Mouse (Mus musculus) hindbrain, embryonic 16.5 days (tissue): ENCODE data around the gene Camk2g. TPM values are rescaled to one million over a fixed set of nuclear protein-coding genes. Genes with fewer than 3 reads are reported as not detected.
A peak's percentile ranks its signal among the peaks of the same experiment; 100 is the strongest.
"Not testable (repeated sequence)": the region's sequence is repeated elsewhere in the genome, so short reads cannot be mapped to it uniquely, and the experiment has no call there.

Experiments
- ATAC-seq: fragments of 200-750 bp; cut with Nextera tagmentation; 2 replicates; pipeline ENCODE4 v1.8.0; 2017; ENCODE audit warnings: moderate TSS enrichment, moderate library complexity
- H3K27ac ChIP-seq: fragments of 300-500 bp; sonication (generic); 2 replicates; pipeline ENCODE4 v1.5.1; 2014; ENCODE audit warnings: low read depth, mild to moderate bottlenecking, control low read depth, low read length, moderate library complexity
- H3K27me3 ChIP-seq: fragments of 300-500 bp; sonication (generic); replicated peaks from 2 replicates; pipeline ENCODE4 v1.6.1; 2014; ENCODE audit warnings: low read length; ENCODE audit not compliant: control insufficient read depth, insufficient read depth
- H3K36me3 ChIP-seq: fragments of 300-500 bp; sonication (generic); 2 replicates; pipeline ENCODE4 v1.6.1; 2014; ENCODE audit warnings: mild to moderate bottlenecking, low read length, moderate library complexity, mixed read lengths; ENCODE audit not compliant: control insufficient read depth, insufficient read depth
- H3K4me1 ChIP-seq: fragments of 300-500 bp; sonication (generic); 2 replicates; pipeline ENCODE4 v1.6.1; 2014; ENCODE audit warnings: low read depth, low read length; ENCODE audit not compliant: control insufficient read depth, insufficient read depth
- H3K4me2 ChIP-seq: fragments of 300-500 bp; sonication (generic); 2 replicates; pipeline ENCODE4 v1.6.1; 2014; ENCODE audit warnings: mild to moderate bottlenecking, low read length, control low read depth, moderate library complexity
- H3K4me3 ChIP-seq: fragments of 300-500 bp; sonication (generic); 2 replicates; pipeline ENCODE4 v1.5.1; 2014; ENCODE audit warnings: mild to moderate bottlenecking, low read length, control low read depth, moderate library complexity
- H3K9ac ChIP-seq: fragments of 300-500 bp; sonication (generic); 2 replicates; pipeline ENCODE4 v1.6.1; 2014; ENCODE audit warnings: low read depth, mild to moderate bottlenecking, control low read depth, low read length, moderate library complexity
- H3K9me3 ChIP-seq: fragments of 300-500 bp; sonication (generic); 2 replicates; pipeline ENCODE4 v1.6.1; 2014; ENCODE audit warnings: mild to moderate bottlenecking, low read length, moderate library complexity; ENCODE audit not compliant: control insufficient read depth
- WGBS: fragments of 180-500 bp; shearing (Covaris S2); extraction: QIAGEN DNeasy Blood & Tissue Kit; methylation state at CpG from one replicate; pipeline ENCODE4 v1.1.7; 2014; 5-methylcytosine and 5-hydroxymethylcytosine counted together
- polyA plus RNA-seq: library from polyadenylated mRNA; unstranded; fragments of >200 nt; fragmentation: Nextera tagmentation; extraction: Ambion mirVana; gene quantifications from 2 replicates; pipeline ENCODE4 v1.2.1, GENCODE M21; 2015

Gene Camk2g
- polyA plus RNA-seq, 1 experiment from 2014 or later: 241 TPM

DNA sequence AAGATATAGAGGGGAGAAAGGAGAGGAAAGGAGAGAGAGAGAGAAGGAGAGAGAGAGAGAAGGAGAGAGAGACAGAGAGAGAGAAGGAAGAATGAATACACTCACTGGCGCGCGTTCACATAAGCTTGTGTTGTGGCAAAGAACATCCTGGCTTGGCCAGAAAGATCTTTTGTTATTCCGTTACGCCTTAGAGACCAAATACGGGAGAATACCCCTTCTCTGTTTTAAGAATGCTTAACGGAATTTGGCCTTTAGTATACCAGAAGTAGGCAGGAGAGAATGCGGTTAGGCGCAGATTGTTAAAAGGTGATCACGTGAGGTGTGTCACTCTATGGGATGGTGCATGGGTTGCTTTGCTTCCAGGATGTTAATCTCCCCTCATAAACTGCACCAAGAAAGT, 85.6 kb downstream of the Camk2g start:
- no peak for ATAC-seq
- 11% methylated on average over 10 of the region's 10 CpGs for WGBS
- Histone ChIP-seq H3K9ac (peak overlapping the region; percentile 98), H3K36me3 (peaks cover 22% of the 10 kb centered on the region), H3K9me3 (no peaks in the 10 kb centered on the region), H3K4me1 (peaks cover 18% of the 10 kb centered on the region), H3K27me3 (no peaks in the 10 kb centered on the region), H3K27ac (no peak overlapping the region), H3K4me3 (peak overlapping the region; percentile 90), H3K4me2 (peak overlapping the region; percentile 57)

GRCm38 (mm10) chr14:20707201-20708190, 86.4 kb downstream of the Camk2g start, which contains the start of gene Zswim8:
Gene Zswim8 (plus strand): TSS chr14:20707552.
- Histone ChIP-seq H3K36me3 (peaks cover 15% of the 10 kb centered on the region; the same call in 1 of the 2 replicates), H3K4me2 (peak within 1 kb of the TSS; percentile 57), H3K27me3 (no peaks in the 10 kb centered on the region), H3K27ac (peak within 1 kb of the TSS; percentile 86), H3K4me3 (peak within 1 kb of the TSS; percentile 90), H3K4me1 (peaks cover 18% of the 10 kb centered on the region), H3K9ac (peak within 1 kb of the TSS; percentile 98), H3K9me3 (no peaks in the 10 kb centered on the region)
- ATAC-seq: peak; percentile 96
- 1% methylated on average over 80 of the region's 80 CpGs for WGBS

DNA sequence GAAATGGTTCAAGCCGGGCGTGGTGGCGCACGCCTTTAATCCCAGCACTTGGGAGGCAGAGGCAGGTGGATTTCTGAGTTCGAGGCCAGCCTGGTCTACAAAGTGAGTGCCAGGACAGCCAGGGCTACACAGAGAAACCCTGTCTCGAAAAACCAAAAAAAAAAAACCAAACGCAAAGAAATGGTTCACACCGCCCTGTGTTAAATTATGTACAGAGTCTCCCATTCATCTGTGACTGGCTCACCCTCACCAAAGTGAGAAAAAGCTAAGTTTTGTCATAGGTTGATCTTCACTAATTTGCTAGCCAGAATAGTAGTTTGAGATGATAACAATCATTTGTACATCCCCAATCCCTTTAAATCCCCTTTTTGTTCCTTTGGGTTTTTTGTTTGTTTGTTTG, 90.4 kb downstream of the Camk2g start:
- not testable (repeated sequence) for ATAC-seq, H3K27me3 ChIP-seq, H3K36me3 ChIP-seq, H3K9me3 ChIP-seq
- Histone ChIP-seq H3K9ac (peak overlapping the region; percentile 85), H3K4me2 (peak overlapping the region; percentile 72), H3K4me1 (peaks cover 34% of the 10 kb centered on the region), H3K27ac (peak overlapping the region; percentile 87), H3K4me3 (peak overlapping the region; percentile 56)
- WGBS: 16% methylated on average over 8 of the region's 8 CpGs

- H3K4me1 ChIP-seq: peaks cover 40% of the 10 kb centered on the region
- peak within 1 kb of the TSS; percentile 72 for H3K4me2 ChIP-seq
- WGBS: 0% methylated on average over 61 of the region's 61 CpGs
- no peaks in the 10 kb centered on the region for H3K27me3 ChIP-seq
- 0 out of 2 replicates have a peak, but pooled peaks cover 6% of the 10 kb centered on the region for H3K36me3 ChIP-seq
- H3K9ac ChIP-seq: peak within 1 kb of the TSS; percentile 85
- ATAC-seq: peak; percentile 79
- peak within 1 kb of the TSS; percentile 87 for H3K27ac ChIP-seq
- peak within 1 kb of the TSS; percentile 56 for H3K4me3 ChIP-seq
- no peaks in the 10 kb centered on the region for H3K9me3 ChIP-seq
Measured at GRCm38 (mm10) chr14:20702741-20703381, 91.0 kb downstream of the Camk2g start, which contains the start of gene Chchd1. Gene Chchd1 (plus strand): TSS chr14:20703006.

DNA sequence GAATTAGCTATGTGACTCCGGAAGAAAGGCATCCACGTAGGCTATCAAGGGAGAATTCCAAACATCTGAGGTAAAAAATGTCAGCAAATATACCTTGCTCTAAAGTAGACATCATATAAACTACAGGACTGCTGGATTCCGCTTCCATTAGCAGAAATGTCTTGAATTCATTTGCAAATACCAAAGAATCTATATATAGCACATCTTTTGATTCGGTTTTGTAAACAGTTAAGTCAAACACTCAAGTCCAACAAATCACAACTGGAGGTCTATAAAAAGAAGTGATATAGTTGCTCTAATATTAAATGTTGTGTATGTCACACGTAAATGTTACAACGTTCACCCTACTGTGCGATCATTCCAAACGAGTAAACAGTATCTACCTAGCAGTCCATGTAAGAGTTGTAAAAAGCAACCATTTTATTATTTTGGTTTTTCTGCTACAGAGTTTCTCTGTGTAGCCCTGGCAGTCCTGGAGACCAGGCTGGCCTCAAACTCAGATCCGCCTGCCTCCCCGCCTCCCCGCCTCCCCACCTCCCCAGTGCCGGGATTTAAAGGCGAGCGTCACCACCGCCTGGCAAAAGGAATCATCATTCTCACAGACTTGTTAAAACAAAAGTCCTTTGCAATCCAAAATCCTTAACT, 91.7 kb downstream of the Camk2g start:
- H3K9me3 ChIP-seq: no peaks in the 10 kb centered on the region
- H3K9ac ChIP-seq: peak overlapping the region; percentile 85
- peak; percentile 25 for ATAC-seq
- peak overlapping the region; percentile 87 for H3K27ac ChIP-seq
- WGBS: 18% methylated on average over 15 of the region's 15 CpGs
- H3K4me3 ChIP-seq: peak overlapping the region; percentile 56
- peaks cover 46% of the 10 kb centered on the region for H3K4me1 ChIP-seq
- H3K27me3 ChIP-seq: no peaks in the 10 kb centered on the region
- peak overlapping the region; percentile 72 for H3K4me2 ChIP-seq
- 0 out of 2 replicates have a peak, but pooled peaks cover 6% of the 10 kb centered on the region for H3K36me3 ChIP-seq

DNA sequence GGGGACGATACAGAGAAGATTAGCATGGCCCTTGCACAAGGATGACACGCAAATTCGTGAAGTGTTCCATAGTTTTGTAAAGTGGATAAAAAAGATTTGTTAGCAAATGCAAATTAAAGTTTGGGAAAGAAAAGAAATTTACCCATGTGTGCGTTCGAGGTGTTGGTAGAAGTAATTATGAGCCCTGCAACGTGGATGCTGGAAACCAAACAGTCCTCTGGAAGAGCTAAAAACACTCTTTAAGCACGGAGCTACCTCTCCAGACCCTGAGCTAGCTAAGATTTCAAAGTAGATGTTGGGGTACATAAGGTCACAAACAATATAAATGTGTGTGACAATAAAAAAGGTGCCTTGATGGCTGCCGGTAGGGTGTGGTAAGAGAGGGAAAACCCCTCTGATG, 92.3 kb downstream of the Camk2g start:
- Histone ChIP-seq H3K9ac (peak overlapping the region; percentile 29; the same call in 1 of the 2 replicates), H3K4me1 (peaks cover 53% of the 10 kb centered on the region), H3K27ac (no peak overlapping the region), H3K36me3 (0 out of 2 replicates have a peak, but pooled peaks cover 6% of the 10 kb centered on the region), H3K9me3 (no peaks in the 10 kb centered on the region), H3K4me3 (peak overlapping the region; percentile 56; the same call in 1 of the 2 replicates), H3K27me3 (no peaks in the 10 kb centered on the region), H3K4me2 (peak overlapping the region; percentile 72)
- 84% methylated on average over 8 of the region's 8 CpGs for WGBS
- ATAC-seq: no peak

GRCm38 (mm10) chr14:20700362-20700761, 93.5 kb downstream of the Camk2g start:
- Histone ChIP-seq H3K36me3 (0 out of 2 replicates have a peak, but pooled peaks cover 6% of the 10 kb centered on the region), H3K4me1 (peaks cover 61% of the 10 kb centered on the region), H3K27me3 (no peaks in the 10 kb centered on the region), H3K9ac (no peak overlapping the region), H3K9me3 (no peaks in the 10 kb centered on the region), H3K27ac (no peak overlapping the region), H3K4me3 (no peak overlapping the region), H3K4me2 (no peak overlapping the region)
- ATAC-seq: no peak
- 81% methylated on average over 3 of the region's 3 CpGs for WGBS

DNA sequence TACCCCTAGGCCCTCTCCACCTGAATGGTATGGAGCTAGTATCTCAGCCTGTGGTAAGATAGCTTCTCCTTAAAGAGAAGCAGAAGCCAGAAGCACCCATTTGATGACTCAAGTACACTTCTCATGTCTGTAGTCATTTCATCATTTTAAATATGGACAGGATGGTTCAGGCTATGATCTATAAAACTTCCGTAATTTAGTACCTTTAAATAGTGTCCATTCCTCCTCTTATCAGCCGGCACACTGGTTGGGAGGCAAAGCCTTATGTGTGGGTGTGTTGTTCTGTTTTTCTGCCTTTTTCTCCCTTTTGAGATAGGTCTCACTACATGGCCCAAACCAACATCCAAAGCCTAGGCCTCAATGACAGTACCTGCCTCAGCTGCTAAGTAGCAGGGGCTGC, 95.4 kb downstream of the Camk2g start:
- 97% methylated on average over 2 of the region's 2 CpGs for WGBS
- no peak for ATAC-seq
- H3K4me2 ChIP-seq: peak overlapping the region; percentile 91
- peaks cover 6% of the 10 kb centered on the region for H3K36me3 ChIP-seq
- H3K4me3 ChIP-seq: no peak overlapping the region
- no peak overlapping the region for H3K27ac ChIP-seq
- no peaks in the 10 kb centered on the region for H3K9me3 ChIP-seq
- no peaks in the 10 kb centered on the region for H3K27me3 ChIP-seq
- peaks cover 65% of the 10 kb centered on the region for H3K4me1 ChIP-seq
- H3K9ac ChIP-seq: no peak overlapping the region
